Mouse (Mus musculus) midbrain, embryonic 10.5 days (tissue): Measurements from ENCODE around the gene Efcab9. TPM values are rescaled to one million over a fixed set of nuclear protein-coding genes. Genes with fewer than 3 reads are reported as not detected.
A peak's percentile ranks its signal among the peaks of the same experiment; 100 is the strongest.

Experiments
- DNase-seq: peaks from one replicate; pipeline ENCODE4 v3.0.0-alpha.2; 2017; ENCODE audit warnings: low spot score
- H3K27ac ChIP-seq: fragments of 300-500 bp; sonication (generic); replicated peaks from 2 replicates; pipeline ENCODE4 v1.5.1; 2016; ENCODE audit warnings: mild to moderate bottlenecking
- H3K27me3 ChIP-seq: fragments of 300-500 bp; sonication (generic); 2 replicates; pipeline ENCODE4 v1.6.1; 2016; ENCODE audit warnings: low read depth, mild to moderate bottlenecking; ENCODE audit not compliant: poor library complexity, severe bottlenecking
- H3K36me3 ChIP-seq: fragments of 300-500 bp; sonication (generic); 2 replicates; pipeline ENCODE4 v1.6.1; 2016; ENCODE audit warnings: mild to moderate bottlenecking, moderate library complexity
- H3K4me1 ChIP-seq: fragments of 300-500 bp; sonication (generic); 2 replicates; pipeline ENCODE4 v1.6.1; 2016
- H3K4me3 ChIP-seq: fragments of 300-500 bp; sonication (generic); 2 replicates; pipeline ENCODE4 v1.5.1; 2016; ENCODE audit warnings: mild to moderate bottlenecking, moderate library complexity
- H3K9me3 ChIP-seq: fragments of 300-500 bp; sonication (generic); replicated peaks from 2 replicates; pipeline ENCODE4 v1.6.1; 2016; ENCODE audit warnings: mild to moderate bottlenecking
- WGBS: fragments of 180-500 bp; shearing (Covaris S2); methylation state at CpG from one replicate; pipeline ENCODE4 v1.1.7; 2016; 5-methylcytosine and 5-hydroxymethylcytosine counted together
- polyA plus RNA-seq: library from polyadenylated mRNA; unstranded; fragments of >200 nt; fragmentation: Nextera tagmentation; extraction: Ambion mirVana; gene quantifications from 2 replicates; pipeline ENCODE4 v1.2.1, GENCODE M21; 2016

The Efcab9 gene
- polyA plus RNA-seq, 1 experiment from 2014 or later, result 0.32 TPM

GRCm38 (mm10) chr11:32565088-32565487, 33.2 kb upstream of the Efcab9 start:
- no peak overlapping the region for H3K4me3 ChIP-seq
- DNase-seq, result no peak

GRCm38 (mm10) chr11:32564629-32565028, 32.7 kb upstream of the Efcab9 start:
- Histone ChIP-seq H3K27ac (no peak overlapping the region), H3K36me3 (no peaks in the 10 kb centered on the region), H3K27me3 (no peaks in the 10 kb centered on the region), H3K4me1 (peaks cover 38% of the 10 kb centered on the region), H3K4me3 (no peak overlapping the region), H3K9me3 (no peaks in the 10 kb centered on the region)
- 76% methylated on average over 4 of the region's 4 CpGs for WGBS
- no peak for DNase-seq

More at GRCm38 (mm10) chr11:32565088-32565487, 33.2 kb upstream of the Efcab9 start:
- H3K9me3 ChIP-seq, result no peaks in the 10 kb centered on the region
- 73% methylated on average over 8 of the region's 8 CpGs for WGBS
- H3K4me1 ChIP-seq, result peaks cover 38% of the 10 kb centered on the region
- no peak overlapping the region for H3K27ac ChIP-seq
- no peaks in the 10 kb centered on the region for H3K27me3 ChIP-seq
- no peaks in the 10 kb centered on the region for H3K36me3 ChIP-seq

- Histone ChIP-seq H3K4me3 (no peak overlapping the region), H3K27ac (no peak overlapping the region)
Observed at GRCm38 (mm10) chr11:32563660-32564059, 31.8 kb upstream of the Efcab9 start.

GRCm38 (mm10) chr11:32562706-32563105, 30.8 kb upstream of the Efcab9 start:
- no peaks in the 10 kb centered on the region for H3K27me3 ChIP-seq
- no peaks in the 10 kb centered on the region for H3K36me3 ChIP-seq
- H3K27ac ChIP-seq, result no peak overlapping the region
- WGBS, result 74% methylated on average over 5 of the region's 5 CpGs
- H3K4me1 ChIP-seq, result peaks cover 38% of the 10 kb centered on the region
- no peaks in the 10 kb centered on the region for H3K9me3 ChIP-seq
- no peak overlapping the region for H3K4me3 ChIP-seq
- DNase-seq, result no peak

More at GRCm38 (mm10) chr11:32563660-32564059, 31.8 kb upstream of the Efcab9 start:
- no peaks in the 10 kb centered on the region for H3K9me3 ChIP-seq
- peaks cover 38% of the 10 kb centered on the region for H3K4me1 ChIP-seq
- 24% methylated on average over 3 of the region's 3 CpGs for WGBS
- no peaks in the 10 kb centered on the region for H3K27me3 ChIP-seq
- no peaks in the 10 kb centered on the region for H3K36me3 ChIP-seq
- DNase-seq, result no peak

- no peak for DNase-seq
- Histone ChIP-seq H3K27ac (peak overlapping the region; percentile 46), H3K27me3 (no peaks in the 10 kb centered on the region), H3K36me3 (no peaks in the 10 kb centered on the region), H3K4me1 (peaks cover 30% of the 10 kb centered on the region), H3K9me3 (no peaks in the 10 kb centered on the region), H3K4me3 (no peak overlapping the region)
- 79% methylated on average over 10 of the region's 10 CpGs for WGBS
Observed at GRCm38 (mm10) chr11:32561465-32562355, 29.8 kb upstream of the Efcab9 start.

- WGBS, result 81% methylated on average over 12 of the region's 12 CpGs
- Histone ChIP-seq H3K4me1 (peaks cover 30% of the 10 kb centered on the region), H3K9me3 (no peaks in the 10 kb centered on the region), H3K27ac (no peak overlapping the region), H3K27me3 (no peaks in the 10 kb centered on the region), H3K4me3 (no peak overlapping the region), H3K36me3 (no peaks in the 10 kb centered on the region)
- DNase-seq, result no peak
Observed at GRCm38 (mm10) chr11:32560015-32560770, 28.3 kb upstream of the Efcab9 start.

GRCm38 (mm10) chr11:32558677-32559076, 26.8 kb upstream of the Efcab9 start:
- no peak for DNase-seq
- 75% methylated on average over 8 of the region's 8 CpGs for WGBS
- Histone ChIP-seq H3K36me3 (no peaks in the 10 kb centered on the region), H3K4me1 (peaks cover 20% of the 10 kb centered on the region), H3K27me3 (no peaks in the 10 kb centered on the region), H3K9me3 (no peaks in the 10 kb centered on the region), H3K4me3 (no peak overlapping the region), H3K27ac (no peak overlapping the region)

GRCm38 (mm10) chr11:32558026-32558425, 26.1 kb upstream of the Efcab9 start:
- Histone ChIP-seq H3K27ac (no peak overlapping the region), H3K27me3 (no peaks in the 10 kb centered on the region), H3K4me1 (peaks cover 20% of the 10 kb centered on the region), H3K4me3 (no peak overlapping the region), H3K36me3 (no peaks in the 10 kb centered on the region), H3K9me3 (no peaks in the 10 kb centered on the region)
- no peak for DNase-seq
- 92% methylated on average over 4 of the region's 4 CpGs for WGBS

GRCm38 (mm10) chr11:32556333-32556990, 24.6 kb upstream of the Efcab9 start:
- Histone ChIP-seq H3K4me3 (no peak overlapping the region), H3K4me1 (peaks cover 26% of the 10 kb centered on the region), H3K27ac (no peak overlapping the region), H3K36me3 (no peaks in the 10 kb centered on the region), H3K9me3 (no peaks in the 10 kb centered on the region), H3K27me3 (no peaks in the 10 kb centered on the region)
- DNase-seq, result no peak
- WGBS, result 82% methylated on average over 10 of the region's 10 CpGs

- H3K9me3 ChIP-seq, result no peaks in the 10 kb centered on the region
- 0 out of 2 replicates have a peak overlapping the region, but pooled peaks have one; percentile 4 for H3K27ac ChIP-seq
- peaks cover 28% of the 10 kb centered on the region for H3K4me1 ChIP-seq
- no peaks in the 10 kb centered on the region for H3K27me3 ChIP-seq
- H3K36me3 ChIP-seq, result no peaks in the 10 kb centered on the region
- no peak overlapping the region for H3K4me3 ChIP-seq
- 92% methylated on average over 12 of the region's 12 CpGs for WGBS
- no peak for DNase-seq
Observed at GRCm38 (mm10) chr11:32555103-32555689, 23.3 kb upstream of the Efcab9 start.

- WGBS, result 90% methylated on average over 14 of the region's 14 CpGs
- no peaks in the 10 kb centered on the region for H3K27me3 ChIP-seq
- peaks cover 36% of the 10 kb centered on the region for H3K4me1 ChIP-seq
- H3K27ac ChIP-seq, result no peak overlapping the region
- H3K4me3 ChIP-seq, result no peak overlapping the region
- no peak for DNase-seq
- no peaks in the 10 kb centered on the region for H3K9me3 ChIP-seq
- no peaks in the 10 kb centered on the region for H3K36me3 ChIP-seq
Observed at GRCm38 (mm10) chr11:32554141-32555091, 22.5 kb upstream of the Efcab9 start.
